Mouse (Mus musculus): ENCODE measurements at regions not wholly inside any gene's neighbourhood (a gene's known extent, or its start where the extent isn't known, plus 50 kb on each side); places are given as distances from the start of the nearest gene placed in this dataset.
"Not testable (repeated sequence)": the region's sequence is repeated elsewhere in the genome, so short reads cannot be mapped to it uniquely, and the experiment has no call there.

GRCm38 (mm10) chr14:33691690-33692089 is 102.7 kb downstream of the Ptpn20 start:
- peak; percentile 43 for DNase-seq (ENCODE audit: low read depth, low spot score)

GRCm38 (mm10) chr14:33694224-33694623 is 105.2 kb downstream of the Ptpn20 start:
- no peak for DNase-seq (ENCODE audit: low read depth, low spot score)

- DNase-seq (ENCODE audit: low read depth, low spot score), result no peak
These were observed 106.5 kb downstream of the Ptpn20 start for GRCm38 (mm10) chr14:33695362-33695982.

- DNase-seq (ENCODE audit: low read depth, low spot score), result no peak
These were observed 107.8 kb downstream of the Ptpn20 start for GRCm38 (mm10) chr14:33696817-33697216.

- no peak for DNase-seq (ENCODE audit: low read depth, low spot score)
These were observed 110.9 kb downstream of the Ptpn20 start for GRCm38 (mm10) chr14:33699777-33700438.

GRCm38 (mm10) chr14:33707661-33708297 is 118.8 kb downstream of the Ptpn20 start:
- DNase-seq (ENCODE audit: low read depth, low spot score), result no peak

GRCm38 (mm10) chr14:33708298-33708665 is 119.3 kb downstream of the Ptpn20 start:
- no peak for DNase-seq (ENCODE audit: low read depth, low spot score)

GRCm38 (mm10) chr14:33712458-33712857 is 123.5 kb downstream of the Ptpn20 start:
- DNase-seq (ENCODE audit: low read depth, low spot score), result no peak

GRCm38 (mm10) chr14:33719651-33720050 is 130.6 kb downstream of the Ptpn20 start:
- DNase-seq (ENCODE audit: low read depth, low spot score), result no peak

GRCm38 (mm10) chr14:33722379-33723145 is 133.6 kb downstream of the Ptpn20 start:
- DNase-seq (ENCODE audit: low read depth, low spot score), result not testable (repeated sequence)

GRCm38 (mm10) chr14:33726500-33726899 is 137.5 kb downstream of the Ptpn20 start:
- no peak for DNase-seq (ENCODE audit: low read depth, low spot score)

- no peak for DNase-seq (ENCODE audit: low read depth, low spot score)
These were observed 140.3 kb downstream of the Ptpn20 start for GRCm38 (mm10) chr14:33729115-33729884.

GRCm38 (mm10) chr14:33732698-33733097 is 143.7 kb downstream of the Ptpn20 start:
- DNase-seq (ENCODE audit: low read depth, low spot score), result no peak

- peak; percentile 25 for DNase-seq (ENCODE audit: low read depth, low spot score)
These were observed 145.5 kb downstream of the Ptpn20 start for GRCm38 (mm10) chr14:33734446-33735043.

GRCm38 (mm10) chr14:33735653-33736052 is 146.6 kb downstream of the Ptpn20 start:
- DNase-seq (ENCODE audit: low read depth, low spot score), result peak; percentile 64

GRCm38 (mm10) chr14:33746181-33746580 is 157.2 kb downstream of the Ptpn20 start:
- DNase-seq (ENCODE audit: low read depth, low spot score), result peak; percentile 21

- DNase-seq (ENCODE audit: low read depth, low spot score), result no peak
These were observed 163.7 kb upstream of the Gdf10 start for GRCm38 (mm10) chr14:33759656-33760055.

- no peak for DNase-seq (ENCODE audit: low read depth, low spot score)
These were observed 159.7 kb upstream of the Gdf10 start for GRCm38 (mm10) chr14:33763641-33764046.

GRCm38 (mm10) chr14:33765767-33766166 is 157.6 kb upstream of the Gdf10 start:
- no peak for DNase-seq (ENCODE audit: low read depth, low spot score)

- DNase-seq (ENCODE audit: low read depth, low spot score), result no peak
These were observed 151.0 kb upstream of the Gdf10 start for GRCm38 (mm10) chr14:33772374-33772773.

GRCm38 (mm10) chr14:33789556-33789955 is 133.8 kb upstream of the Gdf10 start:
- no peak for DNase-seq (ENCODE audit: low read depth, low spot score)

Data from skeletal muscle tissue, adult 2 months (tissue).